Mouse (Mus musculus) heart, embryonic 11.5 days (tissue): Measurements from ENCODE around the gene Nolc1. TPM values are rescaled to one million over a fixed set of nuclear protein-coding genes. Genes with fewer than 3 reads are reported as not detected.

Source experiments
- ATAC-seq: fragments of 200-750 bp; cut with Nextera tagmentation; replicated peaks from 2 replicates; pipeline ENCODE4 v1.8.0; 2017; ENCODE audit warnings: moderate library complexity; ENCODE audit not compliant: insufficient number of reproducible peaks, low FRiP score, low TSS enrichment
- H3K27ac ChIP-seq: fragments of 300-500 bp; sonication (generic); 2 replicates; pipeline ENCODE4 v1.5.1; 2014; ENCODE audit warnings: mild to moderate bottlenecking, low read depth, low read length
- H3K27me3 ChIP-seq: fragments of 300-500 bp; sonication (generic); 2 replicates; pipeline ENCODE4 v1.6.1; 2014; ENCODE audit warnings: mild to moderate bottlenecking, low read length, mixed read lengths; ENCODE audit not compliant: control insufficient read depth, insufficient read depth
- H3K36me3 ChIP-seq: fragments of 300-500 bp; sonication (generic); 2 replicates; pipeline ENCODE4 v1.6.1; 2014; ENCODE audit warnings: mild to moderate bottlenecking, low read length, moderate library complexity, mixed read lengths; ENCODE audit not compliant: control insufficient read depth, insufficient read depth
- H3K4me1 ChIP-seq: fragments of 300-500 bp; sonication (generic); 2 replicates; pipeline ENCODE4 v1.6.1; 2014; ENCODE audit warnings: low read length; ENCODE audit not compliant: control insufficient read depth, insufficient read depth
- H3K4me2 ChIP-seq: fragments of 300-500 bp; sonication (generic); 2 replicates; pipeline ENCODE4 v1.6.1; 2014; ENCODE audit warnings: mild to moderate bottlenecking, moderate library complexity
- H3K4me3 ChIP-seq: fragments of 300-500 bp; sonication (generic); 2 replicates; pipeline ENCODE4 v1.5.1; 2014; ENCODE audit warnings: low read depth, low read length
- H3K9ac ChIP-seq: fragments of 300-500 bp; sonication (generic); 2 replicates; pipeline ENCODE4 v1.6.1; 2014; ENCODE audit warnings: mild to moderate bottlenecking, low read depth, low read length, moderate library complexity
- H3K9me3 ChIP-seq: fragments of 300-500 bp; sonication (generic); replicated peaks from 2 replicates; pipeline ENCODE4 v1.6.1; 2016; ENCODE audit warnings: low read length; ENCODE audit not compliant: control insufficient read depth
- WGBS: fragments of 180-500 bp; shearing (Covaris S2); extraction: QIAGEN DNeasy Blood & Tissue Kit; methylation state at CpG from one replicate; pipeline ENCODE4 v1.1.7; 2014; ENCODE audit not compliant: insufficient replicate concordance; 5-methylcytosine and 5-hydroxymethylcytosine counted together
- polyA plus RNA-seq: library from polyadenylated mRNA; unstranded; fragments of >200 nt; fragmentation: Nextera tagmentation; extraction: Ambion mirVana; gene quantifications from 2 replicates; pipeline ENCODE4 v1.2.1, GENCODE M21; 2014

Nolc1 gene
- polyA plus RNA-seq, 1 experiment from 2014 or later: 65.4 TPM

- WGBS: 76% methylated on average over 4 of the region's 4 CpGs
- Histone ChIP-seq H3K4me1 (peaks cover 7% of the 10 kb centered on the region; the same call in 1 of the 2 replicates), H3K9me3 (0 out of 2 replicates have a peak, but pooled peaks cover 2% of the 10 kb centered on the region), H3K27me3 (no peaks in the 10 kb centered on the region), H3K4me3 (no peak overlapping the region), H3K36me3 (no peaks in the 10 kb centered on the region), H3K4me2 (no peak overlapping the region), H3K9ac (no peak overlapping the region), H3K27ac (no peak overlapping the region)
- no peak for ATAC-seq
These were observed 16.0 kb downstream of the Nolc1 start for GRCm38 (mm10) chr19:46091641-46092040.

DNA sequence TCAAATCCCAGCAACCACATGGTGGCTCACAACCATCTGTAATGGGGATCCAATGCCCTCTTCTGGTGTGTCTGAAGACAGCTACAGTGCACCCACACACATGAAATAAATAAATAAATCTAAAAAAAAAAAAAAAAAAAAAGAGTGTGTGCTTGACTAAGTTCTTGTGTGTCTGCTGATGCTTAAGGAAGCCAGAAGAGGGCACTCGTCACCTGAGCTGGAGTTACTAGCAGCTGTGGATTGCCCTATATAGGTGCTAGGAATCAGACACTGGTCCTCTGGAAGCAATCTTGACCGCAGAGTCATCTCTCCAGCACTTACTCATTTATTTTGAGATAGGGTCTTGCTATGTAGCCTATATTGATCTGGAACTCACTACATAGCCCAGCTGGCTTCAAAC lies 18.5 kb downstream of the Nolc1 start:
- Histone ChIP-seq H3K27ac (no peak overlapping the region), H3K9me3 (0 out of 2 replicates have a peak, but pooled peaks cover 2% of the 10 kb centered on the region), H3K4me2 (no peak overlapping the region), H3K36me3 (no peaks in the 10 kb centered on the region), H3K4me1 (no peaks in the 10 kb centered on the region), H3K9ac (no peak overlapping the region), H3K4me3 (no peak overlapping the region), H3K27me3 (no peaks in the 10 kb centered on the region)
- 83% methylated on average over 2 of the region's 2 CpGs for WGBS
- no peak for ATAC-seq

- 87% methylated on average over 4 of the region's 4 CpGs for WGBS
- no peaks in the 10 kb centered on the region for H3K27me3 ChIP-seq
- ATAC-seq: no peak
These were observed 19.6 kb downstream of the Nolc1 start for GRCm38 (mm10) chr19:46095291-46095690.

GRCm38 (mm10) chr19:46096396-46096795 lies 20.7 kb downstream of the Nolc1 start:
- no peaks in the 10 kb centered on the region for H3K27me3 ChIP-seq
- no peaks in the 10 kb centered on the region for H3K4me1 ChIP-seq
- no peak overlapping the region for H3K4me3 ChIP-seq
- no peak overlapping the region for H3K27ac ChIP-seq
- no peak overlapping the region for H3K4me2 ChIP-seq
- H3K36me3 ChIP-seq: no peaks in the 10 kb centered on the region
- 0 out of 2 replicates have a peak, but pooled peaks cover 2% of the 10 kb centered on the region for H3K9me3 ChIP-seq
- no peak overlapping the region for H3K9ac ChIP-seq
- no peak for ATAC-seq
- WGBS: 78% methylated on average over 5 of the region's 5 CpGs

More at GRCm38 (mm10) chr19:46095291-46095690, 19.6 kb downstream of the Nolc1 start:
- no peak overlapping the region for H3K27ac ChIP-seq
- H3K4me1 ChIP-seq: no peaks in the 10 kb centered on the region
- H3K9me3 ChIP-seq: 0 out of 2 replicates have a peak, but pooled peaks cover 2% of the 10 kb centered on the region
- no peak overlapping the region for H3K4me2 ChIP-seq
- H3K9ac ChIP-seq: no peak overlapping the region
- no peak overlapping the region for H3K4me3 ChIP-seq
- H3K36me3 ChIP-seq: no peaks in the 10 kb centered on the region

- ATAC-seq: no peak
- no peaks in the 10 kb centered on the region for H3K36me3 ChIP-seq
- no peaks in the 10 kb centered on the region for H3K27me3 ChIP-seq
- no peak overlapping the region for H3K27ac ChIP-seq
- H3K9me3 ChIP-seq: no peaks in the 10 kb centered on the region
- H3K9ac ChIP-seq: no peak overlapping the region
- 81% methylated on average over 3 of the region's 3 CpGs for WGBS
- H3K4me2 ChIP-seq: no peak overlapping the region
- no peaks in the 10 kb centered on the region for H3K4me1 ChIP-seq
- H3K4me3 ChIP-seq: no peak overlapping the region
These were observed 23.9 kb downstream of the Nolc1 start for GRCm38 (mm10) chr19:46099561-46099960.

- Histone ChIP-seq H3K36me3 (no peaks in the 10 kb centered on the region), H3K4me3 (no peak overlapping the region), H3K27ac (no peak overlapping the region), H3K9me3 (no peaks in the 10 kb centered on the region), H3K4me1 (no peaks in the 10 kb centered on the region), H3K4me2 (no peak overlapping the region), H3K27me3 (no peaks in the 10 kb centered on the region), H3K9ac (no peak overlapping the region)
- 78% methylated on average over 6 of the region's 6 CpGs for WGBS
- ATAC-seq: no peak
These were observed 27.9 kb downstream of the Nolc1 start for GRCm38 (mm10) chr19:46103437-46104186.

- Histone ChIP-seq H3K27ac (no peak overlapping the region), H3K4me3 (no peak overlapping the region), H3K9ac (no peak overlapping the region), H3K4me1 (no peaks in the 10 kb centered on the region), H3K4me2 (no peak overlapping the region), H3K27me3 (no peaks in the 10 kb centered on the region), H3K36me3 (no peaks in the 10 kb centered on the region), H3K9me3 (no peaks in the 10 kb centered on the region)
- no peak for ATAC-seq
- WGBS: 80% methylated on average over 2 of the region's 2 CpGs
These were observed 28.5 kb downstream of the Nolc1 start for GRCm38 (mm10) chr19:46104187-46104557.

DNA sequence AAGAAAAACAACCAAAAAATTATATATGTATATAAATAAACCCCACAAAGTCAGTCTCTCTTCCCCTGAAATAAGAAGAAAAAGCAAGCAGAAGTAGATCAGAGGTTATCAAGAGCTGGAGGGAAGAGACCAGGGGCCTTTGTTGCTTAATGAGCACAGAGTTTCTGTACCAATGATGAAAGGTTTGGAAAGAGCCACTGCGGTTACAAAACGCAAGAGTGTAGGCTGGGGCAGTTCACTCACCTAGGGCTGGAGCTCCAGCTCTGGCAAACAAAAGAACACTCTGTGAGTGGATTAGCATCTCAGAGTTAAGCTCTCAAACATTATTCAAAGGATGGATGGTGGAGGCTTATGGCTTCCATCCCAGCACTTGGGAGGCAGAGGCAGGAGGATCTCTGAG lies 34.6 kb downstream of the Nolc1 start:
- 68% methylated on average over 2 of the region's 2 CpGs for WGBS
- no peaks in the 10 kb centered on the region for H3K4me1 ChIP-seq
- no peak overlapping the region for H3K27ac ChIP-seq
- H3K9ac ChIP-seq: no peak overlapping the region
- H3K4me3 ChIP-seq: no peak overlapping the region
- H3K4me2 ChIP-seq: no peak overlapping the region
- H3K36me3 ChIP-seq: no peaks in the 10 kb centered on the region
- no peak for ATAC-seq
- H3K9me3 ChIP-seq: no peaks in the 10 kb centered on the region
- no peaks in the 10 kb centered on the region for H3K27me3 ChIP-seq

DNA sequence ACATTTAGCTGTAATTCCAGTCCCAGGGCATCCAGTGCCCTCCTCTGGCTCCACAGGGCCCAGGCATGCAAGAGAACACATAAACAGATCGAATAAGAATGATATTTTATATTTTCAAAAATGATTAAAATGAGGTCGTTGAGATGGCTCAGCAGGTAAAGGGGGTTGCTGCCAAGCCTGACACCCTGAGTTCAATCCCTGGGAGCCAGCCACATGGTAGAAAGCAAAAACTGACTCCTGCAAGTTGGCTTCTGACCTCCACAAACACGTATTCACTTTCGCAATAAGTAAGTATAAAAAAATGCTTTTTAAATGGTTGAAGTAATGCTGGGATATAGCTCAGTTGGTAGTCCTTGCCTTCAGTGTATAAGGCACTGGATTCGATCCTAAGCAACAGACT lies 35.1 kb downstream of the Nolc1 start:
- H3K27ac ChIP-seq: no peak overlapping the region
- H3K27me3 ChIP-seq: no peaks in the 10 kb centered on the region
- H3K36me3 ChIP-seq: no peaks in the 10 kb centered on the region
- no peak overlapping the region for H3K4me2 ChIP-seq
- no peak overlapping the region for H3K4me3 ChIP-seq
- ATAC-seq: no peak
- H3K9me3 ChIP-seq: no peaks in the 10 kb centered on the region
- 77% methylated on average over 5 of the region's 5 CpGs for WGBS
- H3K4me1 ChIP-seq: no peaks in the 10 kb centered on the region
- H3K9ac ChIP-seq: no peak overlapping the region
